ENCODE assay signal across 8 mouse cellular contexts in genomic region chr1:152954821-152955523, GRCm38 (mm10). TPM values are rescaled to one million over a fixed set of nuclear protein-coding genes. Genes with fewer than 3 reads are reported as not detected.
DNase-seq lines count a peak whose midpoint lies in the region; ATAC-seq lines count a peak whose summit lies in the region.

Gene Nmnat2, plus strand, starts transcription at chr1:152954993.

- peaks cover 37% of the 10 kb centered on the region for H3K27me3 ChIP-seq in liver, embryonic 11.5 days (replicated peaks; ENCODE audit: control insufficient read depth, insufficient read depth, low read length)

- no peaks in the 10 kb centered on the region; the same call in 1 of the 2 replicates for H3K4me1 ChIP-seq in liver, embryonic 11.5 days (replicated peaks; ENCODE audit: control insufficient read depth, insufficient read depth, low read length)

- H3K9ac ChIP-seq in liver, embryonic 11.5 days (ENCODE audit: low read depth, low read length): no peak within 1 kb of the TSS

- WGBS in liver, embryonic 11.5 days: 2% methylated on average over 42 of the region's 42 CpGs

- peak within 1 kb of the TSS; percentile 30 for H3K4me3 ChIP-seq in liver, embryonic 11.5 days (ENCODE audit: low read depth, low read length)

- H3K4me2 ChIP-seq in liver, embryonic 11.5 days: peak within 1 kb of the TSS; percentile 60

- no peaks in the 10 kb centered on the region for H3K9me3 ChIP-seq in liver, embryonic 11.5 days (ENCODE audit: control insufficient read depth, low read length)

- peak; percentile 17 for DNase-seq in gastrocnemius, postnatal 10 days
- no peak for DNase-seq in gastrocnemius, postnatal 25 days
- DNase-seq in cerebellum, postnatal 14 days: peak; percentile 82 to 88
- peak; percentile 61 to 78 for DNase-seq in frontal cortex, postnatal 14 days (ENCODE audit: low spot score in 2 of 2)
- DNase-seq in kidney, postnatal 10 days: peak; percentile 43
- DNase-seq in liver, embryonic 11.5 days (ENCODE audit: low spot score): peak; percentile 34
- DNase-seq in right cerebral cortex, adult 18-20 months: peak; percentile 84
- DNase-seq in ovary, postnatal 36 days (ENCODE audit: low spot score): no peak

- no peak within 1 kb of the TSS for H3K27ac ChIP-seq in liver, embryonic 11.5 days (ENCODE audit: low read depth, low read length)

- no peaks in the 10 kb centered on the region for H3K36me3 ChIP-seq in liver, embryonic 11.5 days (ENCODE audit: control insufficient read depth, insufficient read depth, low read length)

- no peak for ATAC-seq in liver, embryonic 11.5 days (replicated peaks; ENCODE audit: low FRiP score)

RNA-seq across cellular contexts. Expression of gene Nmnat2, which starts in this region (rescaled TPM):
- total RNA-seq in gastrocnemius, postnatal 10 days (2021): 1 to 10 TPM; 2.3 to 3.8 TPM
- under 1 TPM; 0.38 to 0.72 TPM for total RNA-seq in gastrocnemius, postnatal 25 days (2021)
- polyA plus RNA-seq in liver, embryonic 11.5 days (2014; fragmentation: Nextera tagmentation; extraction: Ambion mirVana): 0.10 and 0.27 TPM in 2 replicates

Comparison
In these comparisons a context has a peak if more than half of its experiments do, and no peak if none do; other contexts are left out.
1. DNase-seq: peak in gastrocnemius, postnatal 10 days (single experiment), cerebellum, postnatal 14 days (2 of 2), frontal cortex, postnatal 14 days (2 of 2), kidney, postnatal 10 days (single experiment) and right cerebral cortex, adult 18-20 months (single experiment); none in gastrocnemius, postnatal 25 days (single experiment) and ovary, postnatal 36 days (single experiment).
2. Peak in DNase-seq, H3K4me3 ChIP-seq and H3K4me2 ChIP-seq in liver, embryonic 11.5 days; RNA of the gene not detected or under 1 TPM.